Mouse (Mus musculus): Measurements from ENCODE around the gene E2f1.

E2f1 gene

GRCm38 (mm10) chr2:154583906-154584872 is 14.5 kb upstream of the E2f1 start:
- no peak for DNase-seq (ENCODE audit: low read depth, low spot score)

DNA sequence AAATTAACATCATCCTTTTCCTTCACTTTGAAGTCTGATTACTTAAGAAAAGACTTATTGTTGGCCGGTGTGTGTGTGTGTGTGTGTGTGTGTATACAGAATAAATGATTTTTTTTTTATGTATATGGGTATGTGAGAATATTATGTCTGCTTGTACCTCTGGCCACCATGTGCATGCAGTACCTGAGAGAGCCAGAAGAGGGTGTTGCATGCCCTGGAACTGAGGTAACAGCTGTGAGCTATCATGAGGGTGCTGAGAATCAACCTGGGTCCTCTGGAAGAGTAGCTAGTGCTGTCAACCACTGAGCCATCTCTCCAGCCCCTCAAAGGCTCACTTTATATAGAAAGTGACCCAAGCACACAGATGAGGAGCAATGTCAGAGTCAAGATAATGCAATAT is 11.7 kb upstream of the E2f1 start:
- DNase-seq (ENCODE audit: low read depth, low spot score), result no peak

DNA sequence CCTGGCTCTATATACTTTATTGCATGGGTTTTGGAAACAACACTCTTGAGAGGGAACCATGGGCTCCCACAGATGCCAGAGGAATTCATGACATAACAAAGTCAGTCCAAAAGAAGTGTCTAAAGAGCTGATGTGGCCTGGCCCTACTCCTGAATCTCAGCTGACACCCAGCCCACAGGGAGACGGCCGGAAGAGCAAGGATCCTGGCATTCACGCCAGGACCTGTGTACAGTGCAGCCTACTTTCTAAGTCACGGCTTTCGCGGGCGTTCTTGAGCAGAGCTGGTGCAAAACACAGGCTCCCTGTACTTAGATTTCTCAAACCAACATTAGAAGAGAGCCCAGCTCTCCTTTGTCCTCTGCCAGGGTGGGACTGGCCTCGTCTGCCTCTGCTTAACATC is 10.9 kb upstream of the E2f1 start:
- DNase-seq (ENCODE audit: low read depth, low spot score), result no peak

DNA sequence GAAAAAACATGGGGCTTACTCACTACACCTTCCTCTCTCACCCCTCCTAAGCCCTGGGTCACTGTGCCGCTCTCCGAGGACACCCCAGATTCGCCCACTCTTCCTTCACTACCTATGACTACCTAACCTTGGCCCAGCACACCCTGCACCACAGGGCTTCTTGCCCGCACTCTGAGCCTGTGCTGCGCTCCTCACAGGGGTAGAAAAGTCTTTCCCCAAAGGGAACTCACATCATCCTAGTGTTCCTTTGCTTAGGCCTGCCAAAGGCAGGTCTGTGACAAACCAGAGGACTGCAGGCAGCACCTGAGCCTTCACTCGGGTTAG is 8.0 kb upstream of the E2f1 start:
- no peak for DNase-seq (ENCODE audit: low read depth, low spot score)

DNA sequence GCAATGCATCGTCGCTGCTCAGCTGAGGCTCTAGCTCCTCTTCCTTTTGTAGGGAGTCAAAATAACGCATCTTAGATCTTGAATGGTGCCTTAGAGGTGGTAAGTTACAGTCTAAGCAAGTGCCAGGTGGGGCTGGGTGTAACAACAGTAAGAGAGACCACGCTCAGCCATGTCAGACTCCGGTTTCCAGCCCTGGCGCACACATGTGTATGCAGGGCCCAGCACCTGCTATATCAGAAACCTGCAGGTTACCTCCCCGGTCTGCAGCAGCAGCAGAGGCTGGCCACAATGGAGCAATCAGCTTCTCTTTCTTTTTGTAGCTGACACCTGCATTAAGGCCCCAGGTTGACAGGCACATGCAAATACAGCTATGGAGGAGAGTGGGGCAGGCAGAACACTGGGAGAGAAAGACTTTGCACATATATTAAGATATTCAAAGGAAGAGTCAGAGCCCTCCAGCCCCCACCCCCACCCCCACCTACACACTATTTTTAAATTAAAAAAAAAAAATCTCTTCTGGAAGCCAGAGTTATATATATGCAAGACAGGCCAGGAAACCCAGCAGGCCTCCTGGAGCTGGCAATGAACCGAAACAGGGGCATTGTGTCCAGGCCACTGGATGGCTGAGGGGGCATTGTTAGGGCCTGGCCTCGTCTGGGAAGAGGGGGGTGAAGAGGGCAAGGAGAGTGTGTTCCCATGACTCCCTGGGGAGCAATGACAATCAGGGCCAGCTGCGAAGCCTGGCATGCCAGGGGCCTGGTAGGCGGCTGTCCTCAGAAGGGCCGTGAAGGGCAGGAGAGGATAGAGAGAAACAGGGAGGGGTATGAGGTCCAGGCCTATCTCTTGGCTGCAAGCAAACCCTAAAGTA is 7.4 kb upstream of the E2f1 start:
- DNase-seq (ENCODE audit: low read depth, low spot score), result no peak

DNA sequence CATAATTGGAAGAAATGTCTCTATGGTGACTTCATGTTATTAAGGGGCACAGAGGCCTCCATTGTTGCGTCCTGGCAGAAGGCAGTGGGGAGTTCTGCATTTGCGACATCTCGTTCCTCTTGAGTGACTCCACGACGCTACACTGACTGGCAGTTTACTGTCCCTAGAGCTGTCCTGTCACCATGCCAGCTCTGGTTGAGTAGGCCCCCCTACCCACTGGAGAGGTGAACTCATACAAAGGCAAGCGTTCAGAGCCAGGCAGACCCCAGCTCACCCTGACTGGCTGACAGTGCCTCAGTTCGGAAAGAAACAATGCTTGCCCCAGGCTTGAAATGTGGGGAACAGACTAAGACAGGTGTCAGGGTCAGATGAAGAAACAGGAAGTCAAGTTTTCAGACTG is 4.6 kb upstream of the E2f1 start:
- no peak for DNase-seq (ENCODE audit: low read depth, low spot score)

DNA sequence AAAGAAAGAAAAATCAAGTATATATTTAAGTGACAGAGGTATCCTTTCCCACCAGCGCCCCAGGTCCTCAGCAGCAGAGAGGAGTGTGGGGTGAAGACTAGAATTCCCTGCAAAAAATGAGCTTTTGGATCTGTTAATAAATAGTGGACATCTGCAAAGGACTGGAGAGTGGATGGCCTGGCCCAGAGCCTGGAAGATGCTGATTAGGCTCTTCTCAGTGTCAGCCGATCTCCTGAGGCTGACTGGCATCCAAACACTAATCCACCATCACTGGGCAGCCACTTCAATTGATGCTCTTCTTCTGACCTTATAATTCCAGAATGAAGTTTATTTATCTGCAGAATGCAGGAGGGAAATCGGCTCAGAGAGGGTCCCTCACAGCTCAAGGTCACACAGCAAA is 3.3 kb upstream of the E2f1 start:
- no peak for DNase-seq (ENCODE audit: low read depth, low spot score)

GRCm38 (mm10) chr2:154571976-154572375 is 2.3 kb upstream of the E2f1 start:
- DNase-seq (ENCODE audit: low read depth, low spot score), result no peak

DNA sequence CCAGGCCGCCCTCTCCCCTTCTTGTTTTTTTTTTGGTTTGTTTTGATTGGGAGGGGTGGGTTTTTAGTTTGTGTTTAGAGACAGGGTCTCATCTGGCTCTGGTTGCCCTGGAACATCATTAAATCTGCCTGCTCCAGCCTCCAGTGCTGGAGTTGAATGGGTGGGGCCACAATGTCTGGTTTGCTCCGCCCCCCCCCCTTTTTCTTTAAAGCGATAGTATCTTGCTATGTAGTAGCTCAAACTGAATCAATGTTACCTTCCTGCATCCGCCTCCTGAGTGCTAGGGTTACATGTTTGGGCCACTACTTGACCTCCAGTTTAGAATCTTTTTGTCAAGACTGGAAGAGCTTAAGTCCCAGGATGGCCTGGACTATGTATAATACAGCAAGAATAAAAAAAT is 1.6 kb upstream of the E2f1 start:
- DNase-seq (ENCODE audit: low read depth, low spot score), result peak; percentile 29

GRCm38 (mm10) chr2:154570666-154571065 is 974 bp upstream of the E2f1 start:
- peak; percentile 25 for DNase-seq (ENCODE audit: low read depth, low spot score)

DNA sequence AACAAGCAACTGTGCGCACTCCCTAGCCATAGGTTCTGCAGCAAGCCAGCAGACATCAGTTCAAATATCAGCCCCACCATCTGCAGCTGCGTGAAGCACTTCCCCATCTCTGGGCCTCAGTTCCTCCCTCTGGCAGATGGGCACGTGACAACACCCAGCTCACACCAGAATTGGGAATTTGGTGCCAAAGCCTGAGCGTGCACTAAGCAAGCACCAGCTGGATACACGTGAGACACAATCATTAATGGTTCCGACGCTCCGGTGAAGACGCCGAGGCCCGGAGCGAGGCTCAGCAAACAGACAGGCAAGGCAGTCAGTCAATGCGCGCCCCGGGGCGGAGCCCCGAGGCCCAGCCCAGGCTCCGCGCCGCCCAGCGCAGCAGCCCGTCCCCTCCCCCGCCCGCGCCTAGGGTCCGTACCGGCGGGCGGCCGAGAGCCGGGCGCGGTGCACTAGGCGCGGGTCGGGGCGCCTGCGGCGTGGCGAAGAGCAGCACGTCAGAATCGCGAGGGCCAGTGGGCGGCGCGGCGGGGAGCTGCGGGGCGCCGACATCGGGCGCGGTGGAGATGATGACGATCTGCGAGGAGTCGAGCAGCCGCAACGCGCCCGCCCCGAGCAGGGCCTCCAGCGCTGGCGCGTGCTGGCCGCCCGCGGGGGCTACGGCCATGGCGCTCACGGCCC is 482 bp downstream of the E2f1 start:
- DNase-seq (ENCODE audit: low read depth, low spot score), result peak; percentile 82

GRCm38 (mm10) chr2:154568329-154569070 is 1.2 kb downstream of the E2f1 start:
- no peak for DNase-seq (ENCODE audit: low read depth, low spot score)

DNA sequence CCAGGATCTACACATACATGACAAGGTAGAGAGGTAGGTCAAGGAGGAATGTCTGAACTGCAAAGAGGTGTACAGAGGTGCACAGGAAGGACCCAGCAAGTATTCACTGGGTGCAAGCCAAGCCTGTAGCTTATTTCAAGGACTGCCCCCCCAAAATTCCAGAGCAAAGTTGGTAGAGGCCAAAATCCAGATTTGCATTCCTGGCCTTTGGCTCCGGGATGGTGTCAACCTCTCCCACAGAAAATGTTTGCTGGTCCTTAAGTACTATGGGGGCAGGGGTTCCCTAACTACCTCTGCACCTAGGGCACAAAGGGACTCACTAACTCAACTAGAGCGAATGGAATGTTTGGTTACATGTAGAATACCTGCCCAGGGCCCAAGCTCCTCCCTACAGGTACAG is 1.9 kb downstream of the E2f1 start:
- no peak for DNase-seq (ENCODE audit: low read depth, low spot score)

DNA sequence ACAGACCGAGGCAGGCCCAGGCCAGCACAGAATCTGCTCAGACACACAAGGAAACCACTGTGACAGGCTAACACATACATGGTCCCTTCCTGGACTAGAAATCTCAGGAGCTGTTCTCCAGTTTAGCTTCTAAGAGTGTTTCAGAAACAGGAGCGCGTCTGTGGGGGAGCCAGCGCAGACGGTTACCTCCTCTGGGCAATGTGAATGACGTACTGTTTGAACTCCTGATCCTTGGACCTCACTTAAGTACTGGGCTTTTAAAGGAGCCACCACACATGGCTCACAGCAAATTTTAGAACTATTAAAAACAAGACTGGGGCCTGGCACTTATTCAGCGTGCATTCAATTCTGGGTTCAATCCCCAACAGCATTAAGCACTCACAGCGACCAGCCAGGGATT is 3.1 kb downstream of the E2f1 start:
- no peak for DNase-seq (ENCODE audit: low read depth, low spot score)

GRCm38 (mm10) chr2:154565562-154565961 is 4.1 kb downstream of the E2f1 start:
- DNase-seq (ENCODE audit: low read depth, low spot score), result no peak

- DNase-seq (ENCODE audit: low read depth, low spot score), result no peak
Measured at GRCm38 (mm10) chr2:154563612-154564170, 6.0 kb downstream of the E2f1 start.

- peak; percentile 61 for DNase-seq (ENCODE audit: low read depth, low spot score)
Measured at GRCm38 (mm10) chr2:154558264-154559039, 11.2 kb downstream of the E2f1 start, which contains the start of gene Necab3. TSS of gene Necab3 (minus strand) at chr2:154558890.

DNA sequence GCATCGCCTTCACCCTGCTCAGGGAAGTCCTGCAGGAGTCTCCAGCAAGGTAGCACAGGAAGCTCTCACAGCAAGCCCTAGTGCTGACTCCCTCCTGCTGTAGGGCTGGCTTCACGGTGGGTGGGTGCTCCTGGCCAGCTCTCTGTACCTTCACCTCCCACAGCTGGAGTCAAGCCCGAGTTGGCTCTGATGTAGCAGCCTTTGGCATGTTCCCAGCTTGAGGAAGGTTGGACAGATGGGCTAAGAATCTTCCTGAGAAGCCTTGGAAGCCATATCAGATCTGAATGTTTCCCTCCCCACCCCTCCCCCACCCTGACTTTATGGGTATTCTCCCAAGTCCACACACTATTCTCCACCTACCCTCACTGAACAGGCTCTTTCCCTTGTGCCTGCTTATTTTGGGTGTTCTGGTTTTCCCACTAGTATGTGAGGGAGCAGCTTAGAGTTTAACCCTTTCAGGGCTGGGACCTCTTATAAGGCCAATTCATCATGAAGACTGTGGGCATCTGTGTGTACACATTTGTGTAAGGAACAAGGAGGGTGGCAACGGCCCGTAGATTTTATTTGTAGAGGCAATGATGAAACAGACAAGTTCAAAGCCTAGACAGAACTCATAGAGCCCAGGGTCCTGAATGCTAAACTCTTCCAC is 12.4 kb downstream of the E2f1 start:
- DNase-seq (ENCODE audit: low read depth, low spot score), result no peak

DNA sequence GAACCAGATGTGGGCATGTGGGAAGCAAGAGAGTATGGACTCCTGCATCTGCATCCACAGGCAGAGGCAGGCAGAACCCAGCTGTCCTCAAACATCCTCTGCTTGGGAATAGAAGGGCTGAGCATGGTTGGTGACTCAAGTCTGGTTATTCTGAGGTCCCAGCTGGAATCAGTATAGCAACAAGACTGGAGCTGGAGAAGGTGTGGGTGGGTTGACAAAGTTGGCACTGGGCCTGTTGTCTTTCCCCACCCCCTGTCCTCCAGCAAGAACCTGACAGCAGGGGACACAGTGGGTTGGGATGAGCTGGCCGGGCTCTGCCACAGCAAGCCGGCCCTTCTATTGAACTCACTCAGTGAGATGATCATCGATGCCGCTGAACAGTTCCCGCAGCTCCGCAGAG is 14.5 kb downstream of the E2f1 start:
- DNase-seq (ENCODE audit: low read depth, low spot score), result no peak

GRCm38 (mm10) chr2:154552424-154552907 is 17.2 kb downstream of the E2f1 start:
- DNase-seq (ENCODE audit: low read depth, low spot score), result peak; percentile 66

All from CD4-positive helper T cell, adult 2 months (primary cell).